Mouse (Mus musculus) R1 (cell line): ENCODE measurements at regions not wholly inside any gene's neighbourhood (a gene's known extent, or its start where the extent isn't known, plus 50 kb on each side); places are given as distances from the start of the nearest gene placed in this dataset.

Experiments
- DNase-seq: peaks from one replicate; pipeline ENCODE4 v3.0.0-alpha.2; 2018; ENCODE audit warnings: low read depth, low spot score

DNA sequence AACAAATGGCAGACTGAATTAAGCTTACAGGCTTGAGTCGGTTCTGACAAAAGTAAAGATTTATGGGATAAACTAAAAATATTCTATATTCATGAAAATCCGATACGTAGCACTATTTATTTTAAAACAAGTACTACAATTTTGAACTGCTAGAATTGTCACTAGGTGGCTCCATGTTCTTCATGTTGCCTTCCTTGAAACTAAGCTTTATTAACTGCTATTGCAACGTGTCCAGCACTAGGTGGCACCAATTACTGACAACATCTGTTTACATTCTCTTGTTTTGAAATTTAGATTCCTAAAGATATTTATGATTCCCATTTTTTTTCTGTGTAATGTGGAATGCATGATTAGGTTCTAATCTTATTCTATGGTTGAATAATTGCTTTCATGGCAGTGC is 60.1 kb downstream of the Fam47c start:
- DNase-seq, result peak; percentile 5
